Mouse (Mus musculus): ENCODE results near the gene Olfr1360.

DNA sequence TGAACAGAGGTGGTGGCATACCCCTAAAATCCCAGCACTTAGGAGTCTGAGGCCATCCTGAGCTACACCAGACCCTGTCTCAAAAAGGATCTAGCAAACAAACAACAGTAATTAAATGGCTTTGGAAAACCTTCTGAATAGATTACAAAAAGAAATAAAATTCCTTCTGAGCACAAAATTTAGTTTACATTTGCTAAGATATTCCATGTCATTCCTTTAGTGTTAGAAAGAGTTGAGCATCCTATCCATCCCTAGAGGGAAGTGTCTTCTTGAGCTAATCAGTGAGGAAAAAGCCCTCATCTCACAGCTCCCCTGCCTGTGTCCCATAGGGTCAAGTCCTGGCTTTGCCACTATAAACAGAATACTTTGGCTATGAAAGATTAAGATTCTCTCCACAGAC, 20.6 kb upstream of the Olfr1360 start, which contains the start of gene Olfr1359:
- TF ChIP-seq EP300 (IDR thresholded peaks at IDR 0.05; ENCODE audit: low read depth) = no peak
- no peak for TF ChIP-seq CTCF (IDR thresholded peaks at IDR 0.05; ENCODE audit: low read depth)

Measured in liver, postnatal 0 days (tissue).